Mouse (Mus musculus) kidney, adult 2 months (tissue): ENCODE data around the gene Snf8.
A peak's percentile ranks its signal among the peaks of the same experiment; 100 is the strongest.

Source experiments
- CTCF ChIP-seq: fragments of 200-500 bp; conservative IDR thresholded peaks from 2 replicates; pipeline ENCODE4 v1.5.1; 2011; ENCODE audit warnings: low read depth, mild to moderate bottlenecking, control low read depth, low read length, moderate library complexity, mixed read lengths; ENCODE audit not compliant: insufficient read depth, insufficient read length
- POLR2A ChIP-seq: fragments of 200-500 bp; IDR thresholded peaks from one replicate; pipeline ENCODE4 v1.6.1; 2011; ENCODE audit warnings: low read depth, low read length, control low read depth

DNA sequence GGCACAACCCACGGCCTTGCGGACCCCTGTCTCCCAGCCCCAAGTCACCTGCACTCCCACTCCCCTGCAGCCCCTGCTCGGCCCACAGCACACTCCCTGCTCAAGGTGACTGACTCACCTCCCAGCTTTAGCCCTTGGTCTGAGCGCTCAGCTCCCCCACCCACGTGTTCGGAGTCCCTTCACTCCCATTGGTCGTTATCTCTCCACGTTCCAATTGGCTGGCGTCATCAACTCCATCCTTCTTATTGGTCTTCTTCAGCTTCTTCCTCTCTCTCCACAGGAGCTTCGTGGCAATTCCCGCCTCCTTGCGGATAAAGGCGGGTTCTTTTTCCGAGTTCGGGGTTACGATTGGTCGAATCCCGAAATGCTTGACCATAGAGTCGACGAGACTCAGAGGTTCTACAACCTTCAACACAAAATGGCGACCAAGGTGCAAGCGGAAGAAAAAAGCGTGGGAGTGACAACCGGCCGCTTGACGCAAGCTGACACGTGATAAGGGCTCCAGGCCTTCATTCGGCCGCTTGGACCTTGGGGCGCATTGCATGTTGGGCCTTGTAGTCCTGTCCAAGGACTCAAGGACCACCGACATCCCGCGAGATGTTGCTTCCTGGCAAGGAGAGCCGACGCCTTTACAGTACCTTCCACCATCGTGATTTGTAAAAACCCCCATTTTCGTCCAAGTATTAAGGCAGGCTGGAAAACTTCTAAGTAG is 41.0 kb downstream of the Snf8 start, which contains the start of gene Atp5g1:
- TF ChIP-seq CTCF, result no peak
- TF ChIP-seq POLR2A, result peak; percentile 98
